Mouse (Mus musculus): ENCODE results near the gene Pitpna.

DNA sequence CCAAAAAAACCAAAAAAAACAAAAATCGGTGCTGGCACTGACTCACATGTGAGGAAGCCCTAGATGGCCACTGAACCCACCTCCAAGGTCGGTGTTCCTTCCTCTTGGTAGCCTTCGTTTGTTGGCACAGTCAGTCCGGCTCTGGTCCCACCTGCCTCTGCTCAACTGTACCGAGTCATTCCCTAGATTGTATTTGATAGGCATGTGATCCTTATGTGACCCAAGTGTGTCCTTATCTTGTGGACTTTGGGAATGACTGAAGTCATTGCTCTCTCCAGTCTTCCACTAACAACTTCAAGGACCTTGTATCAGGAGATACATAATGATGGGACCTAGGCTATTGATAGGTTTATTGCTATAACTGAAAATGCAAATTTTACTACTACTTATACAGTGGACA, 16.9 kb downstream of the Pitpna start:
- TF ChIP-seq CTCF (IDR thresholded peaks at IDR 0.05; ENCODE audit: borderline replicate concordance, insufficient read depth, low read length) (no peak), POLR2A (IDR thresholded peaks at IDR 0.05; ENCODE audit: low read depth, low read length) (no peak)

Measured in embryonic fibroblast, embryonic 13.5 days (primary cell).